Mouse (Mus musculus): ENCODE data around the gene Hnf1a.

- no peak for TF ChIP-seq CTCF (conservative IDR thresholded peaks at IDR 0.05; ENCODE audit: low read length)
- no peak for TF ChIP-seq NANOG (IDR thresholded peaks at IDR 0.05; ENCODE audit: borderline replicate concordance, low read length)
- TF ChIP-seq POU5F1 (IDR thresholded peaks at IDR 0.05; ENCODE audit: borderline replicate concordance, low read length), result no peak
Observed at GRCm38 (mm10) chr5:114914855-114915254, 56.0 kb downstream of the Hnf1a start.

All from E14TG2a.4 (cell line).